Mouse (Mus musculus) olfactory bulb, adult 2 months (tissue): ENCODE measurements at regions not wholly inside any gene's neighbourhood (a gene's known extent, or its start where the extent isn't known, plus 50 kb on each side); places are given as distances from the start of the nearest gene placed in this dataset.

Experiments used
- CTCF ChIP-seq: fragments of 200-500 bp; IDR thresholded peaks from 2 replicates; pipeline ENCODE4 v1.5.1; 2012; ENCODE audit warnings: low read depth, mild to moderate bottlenecking, low read length, moderate library complexity; ENCODE audit not compliant: insufficient read depth
- POLR2A ChIP-seq: fragments of 200-500 bp; IDR thresholded peaks from 2 replicates; pipeline ENCODE4 v1.6.1; 2012; ENCODE audit warnings: mild to moderate bottlenecking, low read depth, low read length, moderate library complexity; ENCODE audit not compliant: insufficient read depth

GRCm38 (mm10) chr2:117984569-117984968 is 127.1 kb upstream of the Thbs1 start:
- no peak for TF ChIP-seq CTCF
- TF ChIP-seq POLR2A = no peak
